Mouse (Mus musculus) lung, adult 2 months (tissue): ENCODE measurements around the gene Rims3. TPM values are rescaled to one million over a fixed set of nuclear protein-coding genes. Genes with fewer than 3 reads are reported as not detected.

Source experiments
- DNase-seq: peaks from one replicate; pipeline ENCODE4 v3.0.0; 2022
- H3K4me1 ChIP-seq: fragments of 200-500 bp; 2 replicates; pipeline ENCODE4 v1.6.1; 2011; ENCODE audit warnings: low read length; ENCODE audit not compliant: control insufficient read depth, insufficient read depth
- H3K4me3 ChIP-seq: fragments of 200-500 bp; replicated peaks from 2 replicates; pipeline ENCODE3; 2011; ENCODE audit warnings: low read depth, mild to moderate bottlenecking, control low read depth, low read length; ENCODE audit errors: extremely low read depth
- CTCF ChIP-seq: fragments of 200-500 bp; IDR thresholded peaks from 2 replicates; pipeline ENCODE4 v1.5.1; 2011; ENCODE audit warnings: mild to moderate bottlenecking, low read length, control low read depth; ENCODE audit not compliant: insufficient read depth
- POLR2A ChIP-seq: fragments of 200-500 bp; IDR thresholded peaks from 2 replicates; pipeline ENCODE4 v1.6.1; 2011; ENCODE audit warnings: low read depth, mild to moderate bottlenecking, control low read depth, low read length, borderline replicate concordance; ENCODE audit errors: extremely low read depth
- WGBS: fragments of 180-500 bp; shearing (Covaris S2); methylation state at CpG from one replicate; pipeline ENCODE4 v1.1.7; 2018; 5-methylcytosine and 5-hydroxymethylcytosine counted together
- polyA plus RNA-seq: library from polyadenylated mRNA; depleted of rRNA; stranded (reverse); fragments of >200 nt; gene quantifications from 2 replicates; pipeline ENCODE4 v1.2.3, GENCODE M21; 2012; rRNA removed

Gene Rims3
- polyA plus RNA-seq = 0.94 and 1.4 TPM in 2 replicates

DNA sequence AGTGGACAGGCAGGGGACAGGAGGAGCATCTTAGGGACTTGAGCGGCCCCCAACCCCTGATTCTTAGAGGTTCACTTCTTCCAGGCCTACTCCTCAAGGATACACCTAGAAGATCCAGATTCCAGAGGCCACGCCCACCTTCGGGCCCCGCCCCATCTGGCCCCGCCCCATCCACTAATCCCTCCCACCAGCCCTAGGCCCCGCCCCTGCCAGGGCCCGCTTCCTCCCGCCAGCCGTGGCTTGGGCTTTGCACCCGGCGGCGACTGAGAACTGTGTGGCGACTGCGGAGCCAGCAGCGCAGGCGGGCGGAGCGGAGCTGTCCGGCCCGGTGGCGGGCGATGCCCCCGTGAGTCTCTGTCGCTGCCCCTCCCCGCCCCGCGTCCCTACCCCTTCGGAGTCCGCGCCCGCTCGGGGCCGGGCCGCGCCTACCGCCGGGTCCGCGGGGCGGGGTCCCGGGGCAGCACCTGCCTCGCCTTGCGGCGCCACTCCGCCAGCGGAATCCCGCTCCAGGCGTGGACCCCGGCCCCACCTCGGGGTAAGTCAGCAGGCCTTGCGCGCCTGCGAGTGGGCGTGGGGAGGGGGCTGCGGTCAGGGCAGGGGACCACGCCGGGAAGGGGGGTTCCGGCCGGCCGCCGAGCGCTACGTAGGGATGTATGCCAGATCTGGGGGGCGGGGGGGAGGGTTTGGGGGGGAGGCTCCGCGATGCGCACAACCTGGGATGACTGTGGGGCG is at the start of gene Rims3:
TSS of gene Rims3 (plus strand) at position 229 of the 732 bp plus-strand sequence.
- peak within 1 kb of the TSS; percentile 11 for H3K4me3 ChIP-seq
- WGBS = 3% methylated on average over 55 of the region's 68 CpGs
- TF ChIP-seq CTCF (no peak), POLR2A (no peak)
- DNase-seq = peak; percentile 11
- no peaks in the 10 kb centered on the region for H3K4me1 ChIP-seq

DNA sequence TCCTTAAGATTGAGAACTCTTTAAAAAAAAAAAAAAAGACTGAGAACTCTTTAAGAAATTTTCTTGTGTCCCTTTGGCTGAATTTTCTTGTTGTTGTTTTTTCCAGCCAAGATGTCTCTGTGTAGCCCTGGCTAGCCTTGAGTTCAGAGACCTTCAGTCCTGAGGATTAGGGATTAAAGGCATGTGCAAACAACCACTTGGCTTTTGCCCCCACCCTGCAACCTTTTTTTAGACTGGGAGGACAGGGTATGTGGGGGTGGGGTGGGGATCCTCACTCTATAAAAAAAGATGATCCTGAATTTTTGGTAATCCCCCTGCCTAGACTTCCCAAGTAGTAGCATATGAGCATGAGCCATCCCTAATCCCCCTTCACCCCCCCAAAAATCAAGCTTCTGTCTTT is 48.8 kb upstream of the Rims3 start:
- no peak for DNase-seq
- H3K4me3 ChIP-seq = no peak overlapping the region
- H3K4me1 ChIP-seq = peaks cover 3% of the 10 kb centered on the region
- no peak for TF ChIP-seq POLR2A
- TF ChIP-seq CTCF = no peak

DNA sequence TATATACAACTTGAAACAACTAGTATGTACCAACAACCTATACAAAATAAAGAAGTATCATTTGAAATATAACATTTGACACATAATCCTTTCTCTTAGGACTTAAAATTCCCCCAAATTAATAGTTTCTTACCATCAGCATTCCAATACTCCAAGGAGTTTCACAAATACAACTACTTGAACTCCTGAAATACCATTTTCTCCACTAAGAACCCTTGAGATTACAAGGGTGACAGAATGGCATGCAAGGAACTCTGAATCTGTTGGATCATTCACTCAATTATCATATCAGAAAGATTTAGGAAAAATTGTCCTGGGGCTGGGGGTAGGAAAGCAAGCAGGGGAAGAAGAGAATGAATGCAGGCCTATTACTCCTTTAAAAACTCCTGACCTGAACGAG is 40.9 kb upstream of the Rims3 start:
- H3K4me1 ChIP-seq = peaks cover 27% of the 10 kb centered on the region
- no peak overlapping the region for H3K4me3 ChIP-seq
- TF ChIP-seq POLR2A = no peak
- TF ChIP-seq CTCF = no peak
- DNase-seq = no peak
- 28% methylated on average over 1 of the region's 1 CpGs for WGBS

DNA sequence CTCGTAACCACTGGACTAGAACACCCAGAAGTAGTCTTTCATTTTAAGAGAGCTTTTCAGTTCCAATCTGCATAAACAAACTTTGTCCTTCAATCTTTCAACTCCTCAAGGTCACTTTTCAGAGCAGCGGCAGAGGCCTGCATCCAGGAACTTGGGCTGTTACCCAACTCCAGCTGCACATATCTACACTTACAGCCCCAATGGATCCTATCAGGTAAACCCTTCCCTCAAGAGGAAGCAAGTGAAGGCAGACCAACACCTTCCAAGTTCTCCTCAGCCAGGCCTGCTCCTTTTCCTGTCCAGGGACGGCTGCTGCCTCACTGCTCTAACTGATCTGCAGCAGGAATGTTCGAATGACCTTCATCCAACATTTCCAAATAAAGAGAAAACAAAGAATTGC is 40.4 kb upstream of the Rims3 start:
- TF ChIP-seq POLR2A (no peak), CTCF (no peak)
- H3K4me1 ChIP-seq = peaks cover 27% of the 10 kb centered on the region
- WGBS = 12% methylated on average over 4 of the region's 4 CpGs
- peak; percentile 53 for DNase-seq
- peak overlapping the region; percentile 36 for H3K4me3 ChIP-seq

DNA sequence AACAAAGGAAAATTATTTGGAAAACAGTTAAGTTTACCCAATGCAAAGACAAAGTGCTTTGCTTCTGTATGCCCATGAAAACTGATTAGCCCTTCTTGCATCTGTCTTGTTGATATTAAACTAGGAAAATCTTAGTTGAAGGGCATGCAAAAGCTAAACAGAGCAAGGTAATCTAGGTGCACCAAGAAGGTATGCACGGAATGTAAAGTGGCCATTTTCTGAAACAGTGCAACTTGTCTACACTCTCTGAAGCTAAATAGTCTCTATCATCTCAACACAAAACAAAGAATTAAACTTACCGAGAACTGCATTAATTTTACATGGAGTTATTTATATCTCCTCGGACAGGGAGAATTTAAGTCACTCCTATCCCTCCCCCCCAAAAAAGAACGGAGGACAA is 39.5 kb upstream of the Rims3 start:
- no peak for TF ChIP-seq POLR2A
- 4% methylated on average over 4 of the region's 4 CpGs for WGBS

DNA sequence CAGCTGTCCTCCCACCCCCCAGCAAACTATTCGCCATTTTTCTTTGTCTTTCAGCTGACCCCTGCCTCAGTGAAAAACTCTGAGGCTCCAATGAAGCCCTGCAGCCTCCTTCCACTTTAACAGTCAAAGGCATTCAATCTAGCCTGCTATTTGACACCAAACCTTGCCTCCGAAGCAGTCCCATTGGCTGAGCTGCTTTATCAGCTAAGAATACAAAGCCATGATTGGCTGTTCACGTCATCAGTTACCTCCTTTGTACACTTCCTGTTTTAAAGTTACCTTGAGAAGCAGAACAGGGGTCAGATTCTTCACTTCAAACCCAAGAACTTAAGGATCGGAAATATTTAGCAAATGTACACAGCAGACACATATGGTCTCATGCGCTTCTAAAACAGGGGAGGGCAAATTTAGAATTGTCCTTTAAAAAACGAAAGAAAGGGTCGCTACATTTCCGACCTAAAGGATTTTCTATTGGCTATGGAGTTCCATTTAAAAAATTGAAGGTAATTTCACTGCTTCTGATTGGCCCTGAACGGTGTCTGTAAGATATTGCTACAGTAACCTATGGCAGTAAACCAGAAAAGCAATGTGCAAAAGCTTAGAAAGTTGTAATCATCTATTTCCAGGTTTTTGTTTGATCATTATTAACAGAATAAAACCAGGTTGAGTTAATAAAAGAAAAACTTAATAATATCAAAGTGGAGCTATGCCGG is 38.8 kb upstream of the Rims3 start:
- Histone ChIP-seq H3K4me3 (peak overlapping the region; percentile 70), H3K4me1 (peaks cover 33% of the 10 kb centered on the region)
- 6% methylated on average over 10 of the region's 10 CpGs for WGBS
- TF ChIP-seq POLR2A = no peak
- no peak for TF ChIP-seq CTCF
- peak; percentile 54 for DNase-seq

More for the DNA sequence above, 39.5 kb upstream of the Rims3 start:
- peaks cover 33% of the 10 kb centered on the region for H3K4me1 ChIP-seq
- peak overlapping the region; percentile 70 for H3K4me3 ChIP-seq
- DNase-seq = no peak

DNA sequence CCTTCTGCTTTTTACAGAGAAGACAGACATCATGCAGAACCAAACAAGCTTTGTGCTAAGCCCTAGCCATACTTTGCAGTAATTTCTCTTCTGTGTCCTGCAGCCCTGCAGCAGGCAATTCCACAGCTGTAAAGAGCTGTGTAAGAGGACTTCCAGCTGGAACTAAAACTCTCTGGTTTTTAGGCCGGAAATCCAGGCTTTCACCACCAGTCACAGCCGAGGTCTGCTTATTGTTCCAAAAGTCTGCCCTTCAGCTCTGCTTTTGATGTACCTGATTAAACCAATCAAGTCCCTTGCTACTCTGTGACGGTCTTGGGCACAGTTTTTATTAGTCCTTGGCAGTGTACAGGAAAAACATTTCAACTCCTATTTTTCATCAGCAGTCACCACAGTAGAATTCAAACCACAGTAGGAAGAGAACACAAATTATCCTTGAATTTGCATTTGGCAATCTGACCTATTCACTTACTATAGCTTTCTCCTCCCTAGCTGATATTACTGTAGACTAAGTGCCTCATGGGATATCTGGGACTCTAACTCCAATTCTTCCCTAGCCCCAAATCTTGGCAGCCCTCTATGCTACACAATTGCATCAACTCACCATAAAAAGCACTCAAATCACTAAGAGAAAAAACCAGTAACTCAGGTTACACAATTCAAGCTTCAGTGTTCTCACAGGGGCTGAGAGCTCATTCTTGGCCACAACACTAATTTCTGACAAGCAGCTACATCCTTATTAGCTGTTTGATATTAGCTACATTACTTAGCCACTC is 37.4 kb upstream of the Rims3 start:
- TF ChIP-seq CTCF (no peak), POLR2A (no peak)
- WGBS = 7% methylated on average over 3 of the region's 3 CpGs
- H3K4me1 ChIP-seq = peaks cover 33% of the 10 kb centered on the region
- no peak overlapping the region for H3K4me3 ChIP-seq
- no peak for DNase-seq

DNA sequence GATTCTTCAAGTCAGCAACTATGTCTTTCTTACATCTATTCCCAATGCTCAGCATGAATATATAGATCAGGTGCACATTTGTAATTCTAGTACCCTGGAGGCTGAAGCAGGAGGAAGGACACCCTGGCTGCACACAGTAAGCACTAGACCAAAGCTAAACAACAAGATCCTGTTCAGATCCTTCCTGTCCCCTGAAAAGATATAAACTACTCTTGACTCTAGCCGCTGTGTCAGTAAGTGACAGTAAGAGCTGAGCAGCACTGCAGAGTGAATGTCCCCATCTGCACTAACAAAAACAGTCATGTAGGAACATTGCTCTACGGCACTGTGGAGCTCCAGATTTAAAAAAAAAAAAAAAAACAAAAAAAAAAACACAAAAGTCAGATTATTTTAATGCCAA is 36.7 kb upstream of the Rims3 start:
- Histone ChIP-seq H3K4me3 (no peak overlapping the region), H3K4me1 (peaks cover 33% of the 10 kb centered on the region)
- 24% methylated on average over 2 of the region's 2 CpGs for WGBS
- TF ChIP-seq CTCF (no peak), POLR2A (no peak)
- no peak for DNase-seq

DNA sequence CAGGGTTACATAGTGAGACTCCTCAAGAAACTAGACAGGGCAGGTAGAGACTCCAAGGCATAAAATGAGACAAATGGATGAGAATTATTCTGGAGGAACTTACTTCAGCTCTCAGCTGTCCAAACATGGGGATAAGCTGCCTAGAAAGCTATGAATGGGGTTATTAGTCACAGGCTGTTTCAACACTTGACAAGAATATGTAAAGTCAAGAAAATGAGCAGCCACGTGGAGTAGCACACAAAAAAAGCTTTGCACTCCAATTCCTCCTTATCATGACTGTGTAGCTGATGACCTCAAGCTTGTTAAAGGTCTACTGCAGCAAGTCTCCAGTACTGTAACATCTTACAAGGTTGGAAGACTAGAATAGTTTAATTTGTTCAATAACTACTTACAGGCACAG is 35.3 kb upstream of the Rims3 start:
- DNase-seq = no peak
- H3K4me3 ChIP-seq = no peak overlapping the region
- no peak for TF ChIP-seq POLR2A
- no peak for TF ChIP-seq CTCF
- WGBS = 33% methylated on average over 1 of the region's 1 CpGs
- H3K4me1 ChIP-seq = peaks cover 32% of the 10 kb centered on the region
